21 mouse cellular contexts compared by ENCODE assay signal in genomic region chr6:32978811-32979210, GRCm38 (mm10).
DNase-seq lines count a peak whose midpoint lies in the region; TF ChIP-seq lines count a peak whose summit lies in the region.
"Had no signal": no experiment of that assay in that cellular context is flagged by ENCODE, and none has a peak within 500 bp of the region (broad histone marks: within the 10 kb centered on the region; RNA-seq: fewer than 3 reads in every experiment).

No protein-coding gene starts in this region.

- no peaks in the 10 kb centered on the region for H3K27me3 ChIP-seq in heart, embryonic 10.5 days (ENCODE audit: insufficient read depth, poor library complexity, severe bottlenecking)
- H3K27me3 ChIP-seq: forebrain, embryonic 15.5 days; liver, embryonic 15.5 days; lung, embryonic 15.5 days; stomach, embryonic 15.5 days had no signal

- no peak overlapping the region for H3K27ac ChIP-seq in heart, embryonic 10.5 days
- H3K27ac ChIP-seq in layer of hippocampus, adult 2 months = no peak overlapping the region
- H3K27ac ChIP-seq: embryonic facial prominence, embryonic 10.5 days; forebrain, embryonic 15.5 days; kidney, postnatal 0 days; left cerebral cortex, adult 2 months; liver, embryonic 15.5 days; lung, embryonic 15.5 days; macrophage; midbrain, embryonic 10.5 days; stomach, embryonic 15.5 days had no signal

- intact Hi-C loops in heart, postnatal 10 days (cut with DNase I) = no loop called here

- TF ChIP-seq CTCF in layer of hippocampus, adult 2 months (conservative IDR thresholded peaks at IDR 0.05) = peak; percentile 11; the same call in 1 of the 2 replicates

- WGBS in heart, embryonic 10.5 days = 84% methylated on average over 3 of the region's 3 CpGs

- peaks cover 12% of the 10 kb centered on the region; the same call in 1 of the 2 replicates for H3K4me1 ChIP-seq in heart, embryonic 10.5 days
- H3K4me1 ChIP-seq: stomach, embryonic 15.5 days had no signal

- peak; percentile 13 to 23 for DNase-seq in heart, postnatal 10 days
- DNase-seq in heart, embryonic 10.5 days (ENCODE audit: low spot score) = no peak
- DNase-seq in layer of hippocampus, adult 2 months (ENCODE audit: low spot score in 2 of 2) = no peak
- no peak for DNase-seq in layer of hippocampus, adult 18-20 months (ENCODE audit: low spot score in 2 of 2)
- DNase-seq in kidney, adult 9 months = peak; percentile 69
- peak; percentile 69 to 70 for DNase-seq in kidney, postnatal 25 days
- no peak for DNase-seq in embryo, embryonic 10.5 days (ENCODE audit: low spot score)
- DNase-seq: adrenal gland, postnatal 25 days; cerebellum, adult 9-11 months; gastrocnemius, postnatal 25 days; right cerebral cortex, postnatal 4 days; thymus, postnatal 36 days had no signal

- no peak overlapping the region for H3K4me3 ChIP-seq in heart, embryonic 10.5 days
- no peak overlapping the region for H3K4me3 ChIP-seq in layer of hippocampus, adult 2 months
- H3K4me3 ChIP-seq: embryonic facial prominence, embryonic 10.5 days; forebrain, embryonic 15.5 days; left cerebral cortex, adult 2 months; liver, embryonic 15.5 days; lung, embryonic 15.5 days; midbrain, embryonic 10.5 days; stomach, embryonic 15.5 days had no signal

- no peaks in the 10 kb centered on the region; the same call in 1 of the 2 replicates for H3K36me3 ChIP-seq in heart, embryonic 10.5 days
- H3K36me3 ChIP-seq: embryonic facial prominence, embryonic 10.5 days; forebrain, embryonic 15.5 days; liver, embryonic 15.5 days; lung, embryonic 15.5 days; midbrain, embryonic 10.5 days; stomach, embryonic 15.5 days had no signal

- no peaks in the 10 kb centered on the region for H3K9me3 ChIP-seq in heart, embryonic 10.5 days
- H3K9me3 ChIP-seq: embryonic facial prominence, embryonic 10.5 days; forebrain, embryonic 15.5 days; liver, embryonic 15.5 days; lung, embryonic 15.5 days; midbrain, embryonic 10.5 days; stomach, embryonic 15.5 days had no signal

Comparison
In these comparisons a context has a peak if more than half of its experiments do, and no peak if none do; other contexts are left out.
1. DNase-seq: peak in heart, postnatal 10 days (2 of 2), kidney, adult 9 months (single experiment) and kidney, postnatal 25 days (2 of 2); none in heart, embryonic 10.5 days (single experiment), layer of hippocampus, adult 2 months (0 of 2), layer of hippocampus, adult 18-20 months (0 of 2) and embryo, embryonic 10.5 days (single experiment).